Mouse (Mus musculus): ENCODE measurements around the gene Igfbp2. TPM values are rescaled to one million over a fixed set of nuclear protein-coding genes. Genes with fewer than 3 reads are reported as not detected.

The Igfbp2 gene
- total RNA-seq, 2 experiments from 2014 or later, result 0.38 to 0.64 TPM

GRCm38 (mm10) chr1:72869681-72870614 is 45.6 kb downstream of the Igfbp2 start:
- DNase-seq, result peak; percentile 51 to 68
- intact Hi-C loops (cut with DNase I), result no loop called here

- peak; percentile 66 to 76 for DNase-seq
- intact Hi-C loops (cut with DNase I), result no loop called here
Measured at GRCm38 (mm10) chr1:72870615-72871336, 46.5 kb downstream of the Igfbp2 start.

GRCm38 (mm10) chr1:72871337-72871696 is 47.0 kb downstream of the Igfbp2 start:
- intact Hi-C loops (cut with DNase I), result no loop called here
- DNase-seq, result no peak

DNA sequence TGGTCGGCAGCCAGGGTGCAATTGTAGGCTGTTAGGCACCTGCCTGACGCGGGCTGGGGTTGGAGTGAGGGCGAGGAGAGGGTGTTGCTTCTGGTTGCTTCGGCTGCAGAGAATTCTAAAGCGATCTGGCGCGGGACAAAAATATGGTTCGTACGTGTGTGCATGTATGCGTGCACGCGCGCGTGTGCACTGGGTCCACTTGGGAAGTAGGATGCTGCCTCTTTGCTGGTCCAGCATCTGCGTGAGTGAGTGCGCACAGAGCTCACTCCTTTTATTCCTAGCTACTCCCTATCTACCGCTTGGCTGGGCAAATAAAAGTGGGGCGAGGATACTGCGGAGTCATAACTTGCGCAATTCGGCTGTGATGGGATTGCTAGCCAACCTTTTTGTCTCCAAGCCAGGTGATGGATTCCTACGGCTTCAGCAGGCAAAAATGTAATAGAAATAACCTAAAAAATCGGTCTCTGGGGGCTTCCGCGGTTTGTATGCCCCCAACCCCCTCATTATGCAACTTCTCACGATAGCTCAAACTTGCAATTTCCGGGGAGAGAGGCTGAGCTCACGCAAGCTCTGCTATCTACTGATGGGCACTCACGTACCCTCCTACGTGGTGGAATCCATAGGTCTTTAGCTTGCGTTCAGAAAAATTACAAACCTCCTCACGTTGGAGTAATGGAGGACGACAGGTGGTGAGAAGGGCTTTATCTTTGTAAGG is 47.6 kb downstream of the Igfbp2 start:
- no peak for DNase-seq
- intact Hi-C loops (cut with DNase I), result no loop called here

GRCm38 (mm10) chr1:72872521-72872920 is 48.2 kb downstream of the Igfbp2 start:
- DNase-seq, result peak in 1 of 2 experiments; percentile 63
- intact Hi-C loops (cut with DNase I), result no loop called here

GRCm38 (mm10) chr1:72873078-72873477 is 48.8 kb downstream of the Igfbp2 start:
- intact Hi-C loops (cut with DNase I), result no loop called here
- DNase-seq, result no peak

- intact Hi-C loops (cut with DNase I), result loop anchor here (2.0 kb wide), 1 partner anchor 401 kb away; no protein-coding TSS in a partner anchor
- DNase-seq, result peak in 1 of 2 experiments; percentile 67
Measured at GRCm38 (mm10) chr1:72873511-72874286, 49.4 kb downstream of the Igfbp2 start.

DNA sequence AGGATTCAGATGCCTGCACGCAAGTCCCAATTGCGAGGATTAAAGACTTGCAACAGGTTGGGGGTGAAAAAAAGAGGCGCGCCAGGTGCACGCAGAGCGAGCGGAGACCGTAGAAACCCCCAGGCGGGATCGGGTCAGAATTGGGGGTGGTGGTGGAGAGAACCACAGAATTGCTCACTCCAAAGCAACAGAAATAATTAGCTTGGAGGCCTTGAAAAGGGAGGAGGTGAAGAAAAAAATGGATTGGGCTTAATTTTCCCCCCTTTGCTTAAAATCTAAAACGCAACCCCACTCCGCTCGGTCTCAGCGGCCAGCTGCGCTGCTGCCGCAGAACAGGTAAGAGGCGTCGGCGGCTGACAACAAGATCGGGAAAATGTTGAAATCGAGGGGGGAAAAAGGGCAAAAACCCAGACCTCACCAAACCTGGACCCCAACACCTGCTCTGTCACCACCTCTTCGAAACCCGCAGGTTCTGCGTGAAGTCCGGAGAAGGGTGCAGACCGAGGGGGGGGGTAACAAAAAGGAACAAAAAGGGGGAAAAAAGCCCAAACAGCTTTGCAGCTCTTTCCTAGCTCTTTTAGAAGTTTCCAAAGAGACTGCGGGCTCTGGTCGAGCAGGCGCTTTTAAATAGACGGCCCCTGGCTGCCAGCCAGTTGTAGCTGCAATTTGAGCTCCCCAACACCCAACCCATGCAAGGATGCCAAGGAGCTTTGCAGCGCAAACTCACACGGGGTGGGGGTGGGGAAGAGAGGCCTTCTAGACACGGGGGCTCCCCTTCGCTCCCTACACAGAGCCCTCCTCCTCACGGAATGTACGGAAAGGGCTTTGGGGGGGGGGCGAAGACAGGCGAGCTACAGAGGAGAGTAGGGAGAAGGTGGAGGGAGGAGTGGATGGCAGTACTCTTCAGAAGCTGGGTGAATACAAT is 50.2 kb downstream of the Igfbp2 start, which contains the start of gene Igfbp5:
Gene Igfbp5 (minus strand): TSS at position 598 of the 925 bp plus-strand sequence.
- intact Hi-C loops (cut with DNase I), result loop anchor here (2.0 to 5.0 kb wide), 5 partner anchors 78 to 400 kb away; no protein-coding TSS in a partner anchor
- peak; percentile 82 to 87 for DNase-seq

DNA sequence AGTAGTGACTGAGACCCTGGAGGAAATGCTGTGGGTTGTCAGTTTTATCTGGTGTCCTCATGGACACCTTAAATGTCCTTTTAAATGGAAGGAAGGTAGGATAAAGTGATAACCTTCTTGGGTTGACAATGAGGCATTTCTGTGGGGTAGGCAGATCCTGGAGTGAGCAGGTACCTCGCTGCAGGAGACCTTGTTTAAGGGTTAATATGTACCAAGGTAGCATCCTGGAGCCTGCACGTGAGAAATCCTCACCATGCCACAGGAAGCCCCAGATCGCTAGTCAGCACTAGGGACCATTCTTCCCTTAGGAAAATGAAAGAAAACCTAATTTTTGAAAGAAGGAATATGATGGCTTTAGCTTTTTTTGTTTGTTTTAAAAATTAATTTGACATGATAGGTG is 51.4 kb downstream of the Igfbp2 start:
- intact Hi-C loops (cut with DNase I), result loop anchor here (2.0 to 5.0 kb wide), 5 partner anchors 77 to 399 kb away; no protein-coding TSS in a partner anchor
- DNase-seq, result no peak

DNA sequence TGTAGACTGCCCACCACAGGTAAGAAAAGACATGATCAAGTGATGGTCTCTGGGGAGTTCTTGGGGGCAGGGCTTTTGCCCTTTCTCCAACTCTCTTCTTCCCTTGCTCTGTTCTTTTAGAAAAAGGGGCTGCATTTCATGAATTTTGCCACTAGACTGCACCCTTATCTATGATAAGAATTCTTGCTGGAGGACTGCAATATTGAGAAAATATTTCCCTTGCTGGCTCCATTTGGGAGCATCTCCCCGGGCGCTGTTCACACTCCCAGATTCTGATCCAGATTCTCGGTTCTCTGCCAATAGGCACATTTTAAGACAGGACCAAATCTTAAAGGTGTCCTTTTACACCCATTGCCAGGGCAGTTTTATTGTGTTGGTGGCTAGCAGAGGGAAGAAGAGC is 51.8 kb downstream of the Igfbp2 start:
- DNase-seq, result no peak
- intact Hi-C loops (cut with DNase I), result loop anchor here (5.0 kb wide), 4 partner anchors 76 to 236 kb away; no protein-coding TSS in a partner anchor

DNA sequence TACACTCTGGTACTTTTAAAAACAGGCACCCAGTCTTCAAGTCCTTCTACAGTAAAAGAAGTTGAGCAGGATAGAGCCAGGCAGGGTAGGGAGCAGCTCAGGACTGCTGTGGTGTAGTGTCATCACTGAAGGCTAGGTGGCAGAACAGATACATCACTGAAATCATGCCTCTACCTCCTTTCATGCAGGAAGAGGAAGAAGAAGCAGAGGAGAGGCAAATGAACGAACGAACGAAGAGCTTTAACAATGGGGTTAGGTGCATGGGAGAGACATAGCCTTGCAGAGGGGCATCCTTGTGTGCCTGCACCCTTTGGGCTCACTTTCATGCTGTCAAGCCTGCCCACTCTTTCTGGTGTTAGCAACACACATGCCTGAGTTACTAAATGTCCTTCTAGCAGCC is 53.6 kb downstream of the Igfbp2 start:
- no peak for DNase-seq
- intact Hi-C loops (cut with DNase I), result loop anchor here (5.0 kb wide), 4 partner anchors 74 to 234 kb away; no protein-coding TSS in a partner anchor

DNA sequence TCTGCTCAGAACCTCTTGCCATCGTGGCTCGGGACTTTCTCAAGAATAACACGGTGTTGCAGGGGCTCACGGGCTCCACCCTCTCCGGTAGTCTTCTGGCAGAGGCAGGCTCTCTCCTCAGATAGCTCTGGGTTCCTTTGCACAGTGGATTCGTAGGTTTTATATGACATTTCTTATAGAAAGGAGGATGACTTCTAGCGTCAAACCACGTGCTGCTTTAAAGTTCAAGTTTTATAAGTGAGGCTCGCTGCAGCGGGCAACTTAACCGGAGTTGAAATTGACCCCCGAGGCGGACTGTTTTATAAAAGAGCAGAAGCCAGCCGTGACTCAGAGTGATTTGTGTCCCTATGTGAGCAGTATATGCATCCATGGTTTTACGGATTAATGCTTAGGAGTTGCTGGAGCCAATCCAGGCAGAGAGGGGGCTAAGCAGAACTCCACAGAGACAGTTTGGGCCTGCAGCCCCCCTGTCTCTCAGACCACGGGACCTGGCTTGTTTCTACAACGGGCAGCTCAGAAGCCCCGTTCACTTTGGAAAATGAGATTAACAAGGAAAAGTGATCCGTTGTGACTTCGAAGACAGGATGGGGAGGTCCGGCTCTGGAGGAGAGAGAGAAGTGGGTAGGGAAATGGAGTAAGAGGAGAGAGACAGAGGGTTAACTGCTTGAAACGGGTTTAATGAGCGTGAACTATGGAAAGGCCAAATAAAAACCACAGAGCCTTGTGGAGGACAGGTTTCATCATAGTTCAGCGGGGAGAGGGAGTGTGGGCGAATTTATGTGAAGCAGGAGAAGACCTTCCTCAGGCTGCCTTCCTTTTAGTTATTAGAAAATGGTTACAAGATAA is 54.4 kb downstream of the Igfbp2 start:
- no peak for DNase-seq
- intact Hi-C loops (cut with DNase I), result loop anchor here (5.0 kb wide), 4 partner anchors 74 to 234 kb away; no protein-coding TSS in a partner anchor

DNA sequence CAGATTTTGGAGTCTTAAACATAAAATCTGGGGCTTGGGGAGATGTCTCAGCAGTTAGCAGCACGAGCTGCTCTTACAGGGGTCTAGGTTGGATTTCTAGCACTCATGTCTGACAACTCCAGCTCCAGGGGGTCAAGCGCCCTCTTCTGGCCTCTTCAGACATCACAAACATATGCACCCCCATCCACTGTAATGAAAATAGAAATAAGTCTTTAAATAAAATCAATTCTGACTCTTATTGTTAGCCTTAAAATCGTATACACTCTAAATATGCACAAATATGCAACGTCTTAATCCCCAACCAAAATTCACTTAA is 55.0 kb downstream of the Igfbp2 start:
- DNase-seq, result no peak
- intact Hi-C loops (cut with DNase I), result loop anchor here (5.0 kb wide), 4 partner anchors 73 to 233 kb away; no protein-coding TSS in a partner anchor

DNA sequence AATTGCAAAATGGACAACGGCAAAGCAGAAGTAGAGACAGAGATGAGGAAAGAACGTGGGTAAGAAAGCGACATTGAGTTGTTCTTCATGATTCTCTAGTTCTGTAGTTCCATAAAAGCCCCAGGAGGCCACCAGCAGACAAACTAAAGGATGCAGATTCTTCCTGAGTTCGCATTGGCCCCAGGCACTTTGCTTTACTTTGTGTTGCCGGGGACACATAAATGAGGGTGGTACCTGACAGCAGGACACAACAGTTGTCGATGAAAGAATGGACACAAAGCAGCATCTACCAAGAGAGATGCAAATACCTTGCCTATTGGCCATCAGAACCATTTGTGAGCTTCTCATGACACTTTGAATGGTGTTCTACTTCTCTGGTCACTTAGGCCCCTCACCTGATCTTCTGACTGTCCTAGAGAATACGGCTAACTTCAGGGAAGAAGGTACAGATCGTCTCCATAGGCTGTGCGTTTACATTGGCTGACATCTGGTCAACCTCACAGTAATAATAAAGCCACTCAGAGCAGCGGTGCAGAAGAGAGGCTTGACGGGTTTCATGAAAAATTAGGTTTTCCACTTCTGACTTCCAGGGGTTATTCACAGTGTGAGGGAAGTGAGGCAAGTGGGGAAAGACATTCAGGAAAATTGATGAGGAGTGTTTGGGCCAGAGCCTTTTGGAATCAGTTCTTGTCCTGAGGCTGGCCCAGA is 61.0 kb downstream of the Igfbp2 start:
- intact Hi-C loops (cut with DNase I), result loop anchor here (10.0 kb wide), 1 partner anchor 570 kb away; no protein-coding TSS in a partner anchor
- DNase-seq, result no peak

- peak; percentile 46 to 63 for DNase-seq
- intact Hi-C loops (cut with DNase I), result loop anchor here (10.0 kb wide), 1 partner anchor 569 kb away; no protein-coding TSS in a partner anchor
Measured at GRCm38 (mm10) chr1:72885819-72886169, 61.5 kb downstream of the Igfbp2 start.

GRCm38 (mm10) chr1:72887910-72888309 is 63.6 kb downstream of the Igfbp2 start:
- intact Hi-C loops (cut with DNase I), result loop anchor here (10.0 kb wide), 1 partner anchor 567 kb away; no protein-coding TSS in a partner anchor
- no peak for DNase-seq

GRCm38 (mm10) chr1:72895821-72896220 is 71.5 kb downstream of the Igfbp2 start:
- no peak for DNase-seq
- intact Hi-C loops (cut with DNase I), result no loop called here
